Mouse (Mus musculus): Measurements from ENCODE around the gene Sulf2. TPM values are rescaled to one million over a fixed set of nuclear protein-coding genes. Genes with fewer than 3 reads are reported as not detected.

Sulf2 gene
- total and polyA plus RNA-seq, 3 experiments = not detected

- no peak overlapping the region for H3K9ac ChIP-seq (ENCODE audit: control insufficient read depth, low read depth, low read length, poor library complexity, severe bottlenecking)
- no peaks in the 10 kb centered on the region for H3K4me1 ChIP-seq (ENCODE audit: control insufficient read depth in 1 of 2, insufficient read depth in 2 of 2, low read length in 2 of 2)
- DNase-seq (ENCODE audit: low read depth, low spot score) = no peak
- H3K27me3 ChIP-seq (ENCODE audit: control insufficient read depth in 1 of 2, insufficient read depth in 2 of 2, low read length in 2 of 2) = no peaks in the 10 kb centered on the region
- no peaks in the 10 kb centered on the region; a peak in 2 of 4 replicates for H3K36me3 ChIP-seq (ENCODE audit: control insufficient read depth in 1 of 2, insufficient read depth in 2 of 2, low read length in 2 of 2)
- TF ChIP-seq ZKSCAN1 (IDR thresholded peaks at IDR 0.05; ENCODE audit: low read depth, low read length) (no peak), SIN3A (IDR thresholded peaks at IDR 0.05; ENCODE audit: low read length) (no peak)
- no peak overlapping the region for H3K27ac ChIP-seq (ENCODE audit: control insufficient read depth, low read depth, low read length)
- no peaks in the 10 kb centered on the region for H3K9me3 ChIP-seq (replicated peaks; ENCODE audit: insufficient read depth, low read length)
- no peaks in the 10 kb centered on the region for H3K79me2 ChIP-seq (ENCODE audit: control insufficient read depth, insufficient read depth, low read length, poor library complexity)
- H3K4me3 ChIP-seq (ENCODE audit: control insufficient read depth in 1 of 2, insufficient read depth in 1 of 2, low read depth in 2 of 2, low read length in 2 of 2) = no peak overlapping the region
Observed at GRCm38 (mm10) chr2:166054002-166054539, 101.4 kb downstream of the Sulf2 start.

GRCm38 (mm10) chr2:166051966-166052365, 103.5 kb downstream of the Sulf2 start:
- Histone ChIP-seq H3K9ac (ENCODE audit: control insufficient read depth, low read depth, low read length, poor library complexity, severe bottlenecking) (no peak overlapping the region), H3K27ac (ENCODE audit: control insufficient read depth, low read depth, low read length) (no peak overlapping the region), H3K27me3 (ENCODE audit: control insufficient read depth in 1 of 2, insufficient read depth in 2 of 2, low read length in 2 of 2) (no peaks in the 10 kb centered on the region), H3K36me3 (ENCODE audit: control insufficient read depth in 1 of 2, insufficient read depth in 2 of 2, low read length in 2 of 2) (peaks cover 0 to 2% of the 10 kb centered on the region in 2 experiments; a peak in 2 of 4 replicates), H3K79me2 (ENCODE audit: control insufficient read depth, insufficient read depth, low read length, poor library complexity) (no peaks in the 10 kb centered on the region), H3K4me1 (ENCODE audit: control insufficient read depth in 1 of 2, insufficient read depth in 2 of 2, low read length in 2 of 2) (no peaks in the 10 kb centered on the region), H3K9me3 (replicated peaks; ENCODE audit: insufficient read depth, low read length) (no peaks in the 10 kb centered on the region), H3K4me3 (ENCODE audit: control insufficient read depth in 1 of 2, insufficient read depth in 1 of 2, low read depth in 2 of 2, low read length in 2 of 2) (no peak overlapping the region)
- no peak for DNase-seq (ENCODE audit: low read depth, low spot score)
- TF ChIP-seq E2F4 (IDR thresholded peaks at IDR 0.05; ENCODE audit: borderline replicate concordance, low read depth, low read length) (no peak), MAX (IDR thresholded peaks at IDR 0.05; ENCODE audit: low read length) (no peak), RCOR1 (IDR thresholded peaks at IDR 0.05; ENCODE audit: low read depth, low read length) (no peak), ZKSCAN1 (IDR thresholded peaks at IDR 0.05; ENCODE audit: low read depth, low read length) (no peak), SMC3 (IDR thresholded peaks at IDR 0.05; ENCODE audit: low read depth, low read length) (no peak), NRF1 (IDR thresholded peaks at IDR 0.05; ENCODE audit: insufficient read depth, low read depth, low read length, poor library complexity, severe bottlenecking) (no peak), UBTF (IDR thresholded peaks at IDR 0.05; ENCODE audit: borderline replicate concordance, insufficient read depth, low read depth, low read length) (no peak), POLR2AphosphoS5 (IDR thresholded peaks at IDR 0.05; ENCODE audit: borderline replicate concordance, low read depth, low read length) (no peak), KAT2A (conservative IDR thresholded peaks at IDR 0.05; ENCODE audit: low read depth, low read length) (no peak), SIN3A (IDR thresholded peaks at IDR 0.05; ENCODE audit: low read length) (no peak), MAZ (IDR thresholded peaks at IDR 0.05; ENCODE audit: low read depth, low read length) (no peak), BHLHE40 (IDR thresholded peaks at IDR 0.05; ENCODE audit: borderline replicate concordance, low read depth, low read length) (no peak), MYB (IDR thresholded peaks at IDR 0.05; ENCODE audit: low read depth, low read length) (no peak), TBP (IDR thresholded peaks at IDR 0.05; ENCODE audit: low read depth, low read length) (no peak), ZNF384 (IDR thresholded peaks at IDR 0.05; ENCODE audit: low read depth, low read length) (no peak)
